Mouse (Mus musculus) left cerebral cortex, postnatal 4 days (tissue): ENCODE measurements at regions not wholly inside any gene's neighbourhood (a gene's known extent, or its start where the extent isn't known, plus 50 kb on each side); places are given as distances from the start of the nearest gene placed in this dataset.

ENCODE experiments used
- DNase-seq: peaks from one replicate; pipeline ENCODE4 v3.0.0-alpha.2; 2022
- intact Hi-C: fragments of 180-260 bp; cut with DNase I; formaldehyde crosslinking; loops from one replicate; pipeline ENCODE4 v1.15.1; 2025

GRCm38 (mm10) chr15:87199641-87200040 is 344.5 kb upstream of the Fam19a5 start:
- intact Hi-C loops: no loop called here
- DNase-seq: peak; percentile 17

GRCm38 (mm10) chr15:87200282-87201048 is 343.6 kb upstream of the Fam19a5 start:
- intact Hi-C loops: no loop called here
- peak; percentile 90 for DNase-seq

- intact Hi-C loops: no loop called here
- peak; percentile 42 for DNase-seq
Observed at GRCm38 (mm10) chr15:87201055-87201454, 343.0 kb upstream of the Fam19a5 start.

- intact Hi-C loops: no loop called here
- DNase-seq: no peak
Observed at GRCm38 (mm10) chr15:87229951-87230350, 314.1 kb upstream of the Fam19a5 start.

- intact Hi-C loops: no loop called here
- no peak for DNase-seq
Observed at GRCm38 (mm10) chr15:87236096-87236495, 308.0 kb upstream of the Fam19a5 start.

- intact Hi-C loops: no loop called here
- DNase-seq: no peak
Observed at GRCm38 (mm10) chr15:87239057-87239456, 305.0 kb upstream of the Fam19a5 start.

GRCm38 (mm10) chr15:87261497-87261896 is 282.6 kb upstream of the Fam19a5 start:
- peak; percentile 19 for DNase-seq
- intact Hi-C loops: no loop called here

GRCm38 (mm10) chr15:87264906-87265305 is 279.2 kb upstream of the Fam19a5 start:
- intact Hi-C loops: no loop called here
- peak; percentile 40 for DNase-seq

- intact Hi-C loops: no loop called here
- no peak for DNase-seq
Observed at GRCm38 (mm10) chr15:87290987-87291529, 253.0 kb upstream of the Fam19a5 start.

- no peak for DNase-seq
- intact Hi-C loops: no loop called here
Observed at GRCm38 (mm10) chr15:87319896-87320295, 224.2 kb upstream of the Fam19a5 start.

GRCm38 (mm10) chr15:87321067-87321985 is 222.8 kb upstream of the Fam19a5 start:
- DNase-seq: peak; percentile 66
- intact Hi-C loops: no loop called here

- intact Hi-C loops: no loop called here
- DNase-seq: no peak
Observed at GRCm38 (mm10) chr15:87325389-87325788, 218.7 kb upstream of the Fam19a5 start.

GRCm38 (mm10) chr15:87326281-87326680 is 217.8 kb upstream of the Fam19a5 start:
- DNase-seq: no peak
- intact Hi-C loops: no loop called here

GRCm38 (mm10) chr15:87332441-87332840 is 211.7 kb upstream of the Fam19a5 start:
- intact Hi-C loops: no loop called here
- no peak for DNase-seq

- DNase-seq: no peak
- intact Hi-C loops: no loop called here
Observed at GRCm38 (mm10) chr15:87333527-87333926, 210.6 kb upstream of the Fam19a5 start.

- intact Hi-C loops: no loop called here
- no peak for DNase-seq
Observed at GRCm38 (mm10) chr15:87334430-87334829, 209.7 kb upstream of the Fam19a5 start.

- intact Hi-C loops: no loop called here
Observed at GRCm38 (mm10) chr15:87335324-87335723, 208.8 kb upstream of the Fam19a5 start.

GRCm38 (mm10) chr15:87335737-87336136 is 208.4 kb upstream of the Fam19a5 start:
- DNase-seq: peak; percentile 81
- intact Hi-C loops: no loop called here

More at GRCm38 (mm10) chr15:87335324-87335723, 208.8 kb upstream of the Fam19a5 start:
- DNase-seq: peak; percentile 55

GRCm38 (mm10) chr15:87339904-87340303 is 204.2 kb upstream of the Fam19a5 start:
- intact Hi-C loops: no loop called here
- DNase-seq: no peak

- intact Hi-C loops: no loop called here
- no peak for DNase-seq
Observed at GRCm38 (mm10) chr15:87342656-87343055, 201.4 kb upstream of the Fam19a5 start.

- peak; percentile 94 for DNase-seq
- intact Hi-C loops: no loop called here
Observed at GRCm38 (mm10) chr15:87345826-87346225, 198.3 kb upstream of the Fam19a5 start.
